Mouse (Mus musculus): ENCODE results near the gene Mdk. TPM values are rescaled to one million over a fixed set of nuclear protein-coding genes. Genes with fewer than 3 reads are reported as not detected.

The Mdk gene
- polyA plus RNA-seq, 1 experiment from 2014 or later: 160 TPM

- Histone ChIP-seq H3K36me3 (ENCODE audit: control insufficient read depth, insufficient read depth, low read length) (no peaks in the 10 kb centered on the region), H3K4me3 (ENCODE audit: low read length) (peak overlapping the region; percentile 62), H3K9me3 (ENCODE audit: control insufficient read depth, low read length) (no peaks in the 10 kb centered on the region), H3K4me1 (ENCODE audit: control insufficient read depth, insufficient read depth, low read depth, low read length) (peaks cover 16% of the 10 kb centered on the region), H3K27ac (ENCODE audit: low read depth, low read length) (no peak overlapping the region), H3K27me3 (replicated peaks; ENCODE audit: control insufficient read depth, insufficient read depth, low read length) (peaks cover 25% of the 10 kb centered on the region), H3K9ac (ENCODE audit: low read depth, low read length) (peak overlapping the region; percentile 31), H3K4me2 (ENCODE audit: low read length) (peak overlapping the region; percentile 77)
- WGBS: 4% methylated on average over 54 of the region's 54 CpGs
- no peak for ATAC-seq
Measured at GRCm38 (mm10) chr2:91923415-91924337, 8.4 kb downstream of the Mdk start.

GRCm38 (mm10) chr2:91922586-91923414 is 9.3 kb downstream of the Mdk start:
- Histone ChIP-seq H3K4me1 (ENCODE audit: control insufficient read depth, insufficient read depth, low read depth, low read length) (peaks cover 16% of the 10 kb centered on the region), H3K27ac (ENCODE audit: low read depth, low read length) (no peak overlapping the region), H3K9ac (ENCODE audit: low read depth, low read length) (peak overlapping the region; percentile 69), H3K4me3 (ENCODE audit: low read length) (peak overlapping the region; percentile 62), H3K36me3 (ENCODE audit: control insufficient read depth, insufficient read depth, low read length) (peaks cover 6% of the 10 kb centered on the region; the same call in 1 of the 2 replicates), H3K9me3 (ENCODE audit: control insufficient read depth, low read length) (no peaks in the 10 kb centered on the region), H3K27me3 (replicated peaks; ENCODE audit: control insufficient read depth, insufficient read depth, low read length) (peaks cover 22% of the 10 kb centered on the region), H3K4me2 (ENCODE audit: low read length) (peak overlapping the region; percentile 77)
- 0 out of 2 replicates have a peak, but pooled peaks have one; percentile 10 for ATAC-seq
- 4% methylated on average over 31 of the region's 37 CpGs for WGBS

GRCm38 (mm10) chr2:91921790-91922570 is 10.1 kb downstream of the Mdk start:
- H3K9ac ChIP-seq (ENCODE audit: low read depth, low read length): peak overlapping the region; percentile 69
- no peaks in the 10 kb centered on the region for H3K9me3 ChIP-seq (ENCODE audit: control insufficient read depth, low read length)
- H3K4me1 ChIP-seq (ENCODE audit: control insufficient read depth, insufficient read depth, low read depth, low read length): peaks cover 16% of the 10 kb centered on the region
- ATAC-seq: peak; percentile 68
- H3K27ac ChIP-seq (ENCODE audit: low read depth, low read length): no peak overlapping the region
- WGBS: 0% methylated on average over 54 of the region's 64 CpGs
- peak overlapping the region; percentile 77 for H3K4me2 ChIP-seq (ENCODE audit: low read length)
- peak overlapping the region; percentile 62 for H3K4me3 ChIP-seq (ENCODE audit: low read length)
- H3K36me3 ChIP-seq (ENCODE audit: control insufficient read depth, insufficient read depth, low read length): peaks cover 10% of the 10 kb centered on the region; the same call in 1 of the 2 replicates
- peaks cover 22% of the 10 kb centered on the region for H3K27me3 ChIP-seq (replicated peaks; ENCODE audit: control insufficient read depth, insufficient read depth, low read length)

- 0 out of 2 replicates have a peak, but pooled peaks have one; percentile 3 for ATAC-seq
- H3K27me3 ChIP-seq (replicated peaks; ENCODE audit: control insufficient read depth, insufficient read depth, low read length): peaks cover 22% of the 10 kb centered on the region
Measured at GRCm38 (mm10) chr2:91921181-91921789, 10.8 kb downstream of the Mdk start.

GRCm38 (mm10) chr2:91920130-91920529 is 12.0 kb downstream of the Mdk start:
- H3K9ac ChIP-seq (ENCODE audit: low read depth, low read length): no peak overlapping the region
- no peak for ATAC-seq
- WGBS: 79% methylated on average over 4 of the region's 4 CpGs
- no peaks in the 10 kb centered on the region for H3K9me3 ChIP-seq (ENCODE audit: control insufficient read depth, low read length)
- no peak overlapping the region for H3K4me3 ChIP-seq (ENCODE audit: low read length)
- no peak overlapping the region for H3K27ac ChIP-seq (ENCODE audit: low read depth, low read length)
- no peak overlapping the region for H3K4me2 ChIP-seq (ENCODE audit: low read length)
- peaks cover 14% of the 10 kb centered on the region; the same call in 1 of the 2 replicates for H3K36me3 ChIP-seq (ENCODE audit: control insufficient read depth, insufficient read depth, low read length)
- H3K4me1 ChIP-seq (ENCODE audit: control insufficient read depth, insufficient read depth, low read depth, low read length): peaks cover 16% of the 10 kb centered on the region
- peaks cover 22% of the 10 kb centered on the region for H3K27me3 ChIP-seq (replicated peaks; ENCODE audit: control insufficient read depth, insufficient read depth, low read length)

More at GRCm38 (mm10) chr2:91921181-91921789, 10.8 kb downstream of the Mdk start:
- Histone ChIP-seq H3K4me2 (ENCODE audit: low read length) (peak overlapping the region; percentile 77), H3K27ac (ENCODE audit: low read depth, low read length) (no peak overlapping the region), H3K36me3 (ENCODE audit: control insufficient read depth, insufficient read depth, low read length) (peaks cover 12% of the 10 kb centered on the region; the same call in 1 of the 2 replicates), H3K4me3 (ENCODE audit: low read length) (peak overlapping the region; percentile 62), H3K4me1 (ENCODE audit: control insufficient read depth, insufficient read depth, low read depth, low read length) (peaks cover 16% of the 10 kb centered on the region), H3K9me3 (ENCODE audit: control insufficient read depth, low read length) (no peaks in the 10 kb centered on the region), H3K9ac (ENCODE audit: low read depth, low read length) (peak overlapping the region; percentile 69)
- WGBS: 6% methylated on average over 31 of the region's 31 CpGs

- Histone ChIP-seq H3K9me3 (ENCODE audit: control insufficient read depth, low read length) (no peaks in the 10 kb centered on the region), H3K27ac (ENCODE audit: low read depth, low read length) (no peak overlapping the region), H3K36me3 (ENCODE audit: control insufficient read depth, insufficient read depth, low read length) (peaks cover 30% of the 10 kb centered on the region), H3K4me2 (ENCODE audit: low read length) (no peak overlapping the region), H3K4me1 (ENCODE audit: control insufficient read depth, insufficient read depth, low read depth, low read length) (peaks cover 5% of the 10 kb centered on the region; the same call in 1 of the 2 replicates), H3K4me3 (ENCODE audit: low read length) (no peak overlapping the region), H3K9ac (ENCODE audit: low read depth, low read length) (no peak overlapping the region), H3K27me3 (replicated peaks; ENCODE audit: control insufficient read depth, insufficient read depth, low read length) (peaks cover 5% of the 10 kb centered on the region; the same call in 1 of the 2 replicates)
- ATAC-seq: no peak
- 89% methylated on average over 7 of the region's 7 CpGs for WGBS
Measured at GRCm38 (mm10) chr2:91917096-91917495, 15.0 kb downstream of the Mdk start.

GRCm38 (mm10) chr2:91916346-91916977 is 15.6 kb downstream of the Mdk start:
- no peak overlapping the region for H3K27ac ChIP-seq (ENCODE audit: low read depth, low read length)
- H3K4me1 ChIP-seq (ENCODE audit: control insufficient read depth, insufficient read depth, low read depth, low read length): peaks cover 2% of the 10 kb centered on the region; the same call in 1 of the 2 replicates
- no peak overlapping the region for H3K4me2 ChIP-seq (ENCODE audit: low read length)
- 91% methylated on average over 7 of the region's 7 CpGs for WGBS
- peaks cover 30% of the 10 kb centered on the region for H3K36me3 ChIP-seq (ENCODE audit: control insufficient read depth, insufficient read depth, low read length)
- H3K9me3 ChIP-seq (ENCODE audit: control insufficient read depth, low read length): no peaks in the 10 kb centered on the region
- H3K4me3 ChIP-seq (ENCODE audit: low read length): no peak overlapping the region
- no peak overlapping the region for H3K9ac ChIP-seq (ENCODE audit: low read depth, low read length)
- ATAC-seq: no peak
- H3K27me3 ChIP-seq (replicated peaks; ENCODE audit: control insufficient read depth, insufficient read depth, low read length): peaks cover 4% of the 10 kb centered on the region; the same call in 1 of the 2 replicates

Measured in hindbrain, embryonic 16.5 days (tissue).